Mouse (Mus musculus): Measurements from ENCODE around the gene Mki67. TPM values are rescaled to one million over a fixed set of nuclear protein-coding genes. Genes with fewer than 3 reads are reported as not detected.

The Mki67 gene
- total and polyA plus RNA-seq, 3 experiments: 57.8 to 102 (median 73.1) TPM

GRCm38 (mm10) chr7:135710702-135711101, 5.5 kb downstream of the Mki67 start:
- Histone ChIP-seq H3K79me2 (replicated peaks; ENCODE audit: control insufficient read depth, extremely low read depth, insufficient read depth, poor library complexity, severe bottlenecking) (peaks cover 85% of the 10 kb centered on the region), H3K36me3 (replicated peaks in 1 of 2; ENCODE audit: control insufficient read depth in 1 of 2, insufficient read depth in 1 of 2, low read length in 1 of 2) (peaks cover 43 to 61% of the 10 kb centered on the region in 2 experiments), H3K27me3 (replicated peaks) (no peaks in the 10 kb centered on the region), H3K27ac (ENCODE audit: insufficient read depth, low read depth) (no peak overlapping the region), H3K4me1 (ENCODE audit: control insufficient read depth in 1 of 2, insufficient read depth in 2 of 2) (peaks cover 0 to 21% of the 10 kb centered on the region in 2 experiments; a peak in 3 of 4 replicates), H3K4me3 (replicated peaks in 1 of 3; ENCODE audit: low read depth in 2 of 3, low read length in 2 of 3, poor library complexity in 1 of 3) (no peak overlapping the region), H3K4me2 (ENCODE audit: insufficient read depth, low read depth, poor library complexity, severe bottlenecking) (no peak overlapping the region; the same call in 1 of the 2 replicates), H3K9me3 (replicated peaks; ENCODE audit: low read length) (no peaks in the 10 kb centered on the region), H3K9ac (ENCODE audit: insufficient read depth, low read depth) (no peak overlapping the region)
- no peak for DNase-seq (ENCODE audit: extremely low read depth)
- dilution Hi-C loops (cut with MboI; ENCODE audit: extremely low pct_ligation_motif_present, extremely low pct_unique_long_range_greater_than_20kb, low sequenced_read_pairs) (no loop called here), in situ Hi-C loops (cut with MboI; ENCODE audit: low pct_ligation_motif_present, low pct_unique_long_range_greater_than_20kb, low sequenced_read_pairs) (no loop called here)
- TF ChIP-seq EP300 (IDR thresholded peaks at IDR 0.05; ENCODE audit: low read length): no peak
- no peak for TF ChIP-seq PAX5 (IDR thresholded peaks at IDR 0.05; ENCODE audit: low read length)
- TF ChIP-seq TCF12 (IDR thresholded peaks at IDR 0.05; ENCODE audit: low read depth, low read length): no peak
- no peak for TF ChIP-seq IRF4 (IDR thresholded peaks at IDR 0.05; ENCODE audit: low read depth, low read length)
- TF ChIP-seq JUND (conservative IDR thresholded peaks at IDR 0.05; ENCODE audit: low read depth, low read length): no peak
- no peak for TF ChIP-seq ETS1 (conservative IDR thresholded peaks at IDR 0.05; ENCODE audit: low read depth, low read length)
- TF ChIP-seq SMC3 (IDR thresholded peaks at IDR 0.05; ENCODE audit: low read depth, low read length): no peak
- TF ChIP-seq ELF1 (IDR thresholded peaks at IDR 0.05; ENCODE audit: low read depth, low read length): no peak
- no peak for TF ChIP-seq ZC3H11A (IDR thresholded peaks at IDR 0.05; ENCODE audit: low read depth, low read length)
- TF ChIP-seq GABPA (IDR thresholded peaks at IDR 0.05; ENCODE audit: insufficient replicate concordance, low read depth, low read length): no peak

- Histone ChIP-seq H3K79me2 (replicated peaks; ENCODE audit: control insufficient read depth, extremely low read depth, insufficient read depth, poor library complexity, severe bottlenecking) (peaks cover 58% of the 10 kb centered on the region), H3K4me1 (ENCODE audit: control insufficient read depth in 1 of 2, insufficient read depth in 2 of 2) (peaks cover 0 to 9% of the 10 kb centered on the region in 2 experiments; a peak in 3 of 4 replicates), H3K4me3 (replicated peaks in 1 of 3; ENCODE audit: low read depth in 2 of 3, low read length in 2 of 3, poor library complexity in 1 of 3) (no peak overlapping the region), H3K9ac (ENCODE audit: insufficient read depth, low read depth) (no peak overlapping the region), H3K27me3 (replicated peaks) (no peaks in the 10 kb centered on the region), H3K9me3 (replicated peaks; ENCODE audit: low read length) (no peaks in the 10 kb centered on the region), H3K27ac (ENCODE audit: insufficient read depth, low read depth) (no peak overlapping the region), H3K4me2 (ENCODE audit: insufficient read depth, low read depth, poor library complexity, severe bottlenecking) (no peak overlapping the region), H3K36me3 (replicated peaks in 1 of 2; ENCODE audit: control insufficient read depth in 1 of 2, insufficient read depth in 1 of 2, low read length in 1 of 2) (peaks cover 87 to 98% of the 10 kb centered on the region in 2 experiments)
- in situ Hi-C loops (cut with MboI; ENCODE audit: low pct_ligation_motif_present, low pct_unique_long_range_greater_than_20kb, low sequenced_read_pairs) (no loop called here), dilution Hi-C loops (cut with MboI; ENCODE audit: extremely low pct_ligation_motif_present, extremely low pct_unique_long_range_greater_than_20kb, low sequenced_read_pairs) (no loop called here)
- TF ChIP-seq ZC3H11A (IDR thresholded peaks at IDR 0.05; ENCODE audit: low read depth, low read length) (no peak), RAD21 (IDR thresholded peaks at IDR 0.05; ENCODE audit: low read depth, low read length) (no peak), CHD1 (IDR thresholded peaks at IDR 0.05; ENCODE audit: low read depth, low read length) (no peak), JUN (IDR thresholded peaks at IDR 0.05; ENCODE audit: insufficient read depth, low read depth, low read length) (no peak), EP300 (IDR thresholded peaks at IDR 0.05; ENCODE audit: low read length) (no peak), CTCF (conservative IDR thresholded peaks at IDR 0.05 in 1 of 2, IDR thresholded peaks at IDR 0.05 in 1 of 2; ENCODE audit: low read depth in 2 of 2, low read length in 2 of 2) (no peak), POLR2AphosphoS2 (IDR thresholded peaks at IDR 0.05; ENCODE audit: low read depth, low read length) (no peak), MEF2A (IDR thresholded peaks at IDR 0.05; ENCODE audit: borderline replicate concordance, low read depth, low read length) (no peak), MXI1 (IDR thresholded peaks at IDR 0.05; ENCODE audit: low read depth, low read length) (no peak), ZKSCAN1 (IDR thresholded peaks at IDR 0.05; ENCODE audit: borderline replicate concordance, low read depth, low read length) (no peak), UBTF (IDR thresholded peaks at IDR 0.05; ENCODE audit: low read depth, low read length) (no peak), BHLHE40 (IDR thresholded peaks at IDR 0.05; ENCODE audit: low read depth, low read length) (no peak)
- no peak for DNase-seq (ENCODE audit: extremely low read depth)
Observed at GRCm38 (mm10) chr7:135705753-135706152, 10.4 kb downstream of the Mki67 start.

Measured in CH12.LX (cell line).